ENCODE assay signal across 24 mouse cellular contexts in genomic region chr19:28004190-28004589, GRCm38 (mm10). TPM values are rescaled to one million over a fixed set of nuclear protein-coding genes. Genes with fewer than 3 reads are reported as not detected.
DNase-seq lines count a peak whose midpoint lies in the region; ATAC-seq and TF ChIP-seq lines count a peak whose summit lies in the region.
"Had no signal": no experiment of that assay in that cellular context is flagged by ENCODE, and none has a peak within 500 bp of the region (broad histone marks: within the 10 kb centered on the region; RNA-seq: fewer than 3 reads in every experiment).

No protein-coding gene starts in this region.

- DNase-seq in heart, postnatal 25 days (ENCODE audit: low spot score): no peak
- DNase-seq in heart, postnatal 10 days: no peak
- DNase-seq in lung, embryonic 14.5 days: no peak
- DNase-seq in lung, postnatal 10 days: no peak
- no peak for DNase-seq in right cerebral cortex, postnatal 4 days
- DNase-seq: adrenal gland, adult 8-10 months; gastrocnemius, postnatal 10 days; kidney, adult 2 months; kidney, postnatal 36 days; lung, postnatal 14 days; right cerebral cortex, postnatal 25 days; spleen, adult 18-20 months; thymus, adult 18-20 months; thymus, postnatal 25 days had no signal

- no peak overlapping the region for H3K4me3 ChIP-seq in heart, embryonic 11.5 days (ENCODE audit: low read depth, low read length)
- no peak overlapping the region for H3K4me3 ChIP-seq in heart, embryonic 16.5 days (ENCODE audit: low read length)
- no peak overlapping the region for H3K4me3 ChIP-seq in lung, embryonic 14.5 days (ENCODE audit: low read depth, low read length)
- H3K4me3 ChIP-seq: forebrain, embryonic 12.5 days; hindbrain, embryonic 10.5 days; intestine, embryonic 15.5 days; liver, embryonic 15.5 days; midbrain, embryonic 10.5 days; midbrain, embryonic 15.5 days had no signal

- intact Hi-C loops in heart, postnatal 25 days (cut with DNase I): no loop called here
- intact Hi-C loops in heart, postnatal 10 days (cut with DNase I): no loop called here

- 20% methylated on average over 1 of the region's 1 CpGs for WGBS in heart, embryonic 11.5 days (ENCODE audit: insufficient replicate concordance)
- 46% methylated on average over 1 of the region's 1 CpGs for WGBS in heart, embryonic 16.5 days
- 36% methylated on average over 1 of the region's 1 CpGs for WGBS in lung, embryonic 14.5 days

- no peaks in the 10 kb centered on the region for H3K9me3 ChIP-seq in heart, embryonic 11.5 days (replicated peaks; ENCODE audit: control insufficient read depth, low read length)
- H3K9me3 ChIP-seq in heart, embryonic 16.5 days (replicated peaks; ENCODE audit: control insufficient read depth, low read length): no peaks in the 10 kb centered on the region
- no peaks in the 10 kb centered on the region for H3K9me3 ChIP-seq in lung, embryonic 14.5 days (ENCODE audit: low read depth, low read length)
- H3K9me3 ChIP-seq: forebrain, embryonic 12.5 days; G1E; hindbrain, embryonic 10.5 days; intestine, embryonic 15.5 days; liver, embryonic 15.5 days; midbrain, embryonic 10.5 days; midbrain, embryonic 15.5 days had no signal

- peak overlapping the region; percentile 39; the same call in 1 of the 2 replicates for H3K4me2 ChIP-seq in heart, embryonic 11.5 days
- H3K4me2 ChIP-seq in heart, embryonic 16.5 days (ENCODE audit: low read depth, low read length): no peak overlapping the region
- H3K4me2 ChIP-seq in lung, embryonic 14.5 days: no peak overlapping the region
- H3K4me2 ChIP-seq: forebrain, embryonic 12.5 days; intestine, embryonic 15.5 days; liver, embryonic 15.5 days; midbrain, embryonic 15.5 days had no signal

- peaks cover 4% of the 10 kb centered on the region; the same call in 1 of the 2 replicates for H3K4me1 ChIP-seq in heart, embryonic 11.5 days (ENCODE audit: control insufficient read depth, insufficient read depth, low read length)
- peaks cover 10% of the 10 kb centered on the region; the same call in 1 of the 2 replicates for H3K4me1 ChIP-seq in heart, embryonic 16.5 days (ENCODE audit: control insufficient read depth, insufficient read depth, low read length)
- H3K4me1 ChIP-seq in lung, embryonic 14.5 days (ENCODE audit: insufficient read depth): peaks cover 4% of the 10 kb centered on the region; the same call in 1 of the 2 replicates
- H3K4me1 ChIP-seq: intestine, embryonic 15.5 days; liver, embryonic 15.5 days had no signal

- TF ChIP-seq CTCF in lung, embryonic 14.5 days (IDR thresholded peaks at IDR 0.05; ENCODE audit: low read depth): no peak

- no peaks in the 10 kb centered on the region for H3K27me3 ChIP-seq in heart, embryonic 11.5 days (ENCODE audit: control insufficient read depth, insufficient read depth, low read length)
- no peaks in the 10 kb centered on the region for H3K27me3 ChIP-seq in heart, embryonic 16.5 days (ENCODE audit: control insufficient read depth, insufficient read depth, low read length)
- no peaks in the 10 kb centered on the region for H3K27me3 ChIP-seq in lung, embryonic 14.5 days (ENCODE audit: insufficient read depth, low read length)
- H3K27me3 ChIP-seq: forebrain, embryonic 12.5 days; intestine, embryonic 15.5 days; liver, embryonic 15.5 days; midbrain, embryonic 15.5 days had no signal

- no peak overlapping the region for H3K9ac ChIP-seq in heart, embryonic 11.5 days (ENCODE audit: low read depth, low read length)
- no peak overlapping the region for H3K9ac ChIP-seq in heart, embryonic 16.5 days (ENCODE audit: low read length)
- no peak overlapping the region for H3K9ac ChIP-seq in lung, embryonic 14.5 days
- H3K9ac ChIP-seq: forebrain, embryonic 12.5 days; forebrain, postnatal 0 days; intestine, embryonic 15.5 days; liver, embryonic 15.5 days; midbrain, embryonic 15.5 days had no signal

- H3K36me3 ChIP-seq in heart, embryonic 11.5 days (ENCODE audit: control insufficient read depth, insufficient read depth, low read length): no peaks in the 10 kb centered on the region
- no peaks in the 10 kb centered on the region for H3K36me3 ChIP-seq in heart, embryonic 16.5 days (ENCODE audit: control insufficient read depth, insufficient read depth)
- H3K36me3 ChIP-seq in lung, embryonic 14.5 days (ENCODE audit: insufficient read depth): no peaks in the 10 kb centered on the region
- H3K36me3 ChIP-seq: forebrain, embryonic 12.5 days; G1E; hindbrain, embryonic 10.5 days; intestine, embryonic 15.5 days; liver, embryonic 15.5 days; midbrain, embryonic 10.5 days; midbrain, embryonic 15.5 days had no signal

- H3K27ac ChIP-seq in heart, embryonic 11.5 days (ENCODE audit: low read depth, low read length): peak overlapping the region; percentile 82
- peak overlapping the region; percentile 83 for H3K27ac ChIP-seq in heart, embryonic 16.5 days (ENCODE audit: low read length)
- peak overlapping the region; percentile 77 for H3K27ac ChIP-seq in lung, embryonic 14.5 days (ENCODE audit: low read depth)
- H3K27ac ChIP-seq: forebrain, embryonic 12.5 days; hindbrain, embryonic 10.5 days; intestine, embryonic 15.5 days; liver, embryonic 15.5 days; midbrain, embryonic 10.5 days; midbrain, embryonic 15.5 days had no signal

- ATAC-seq in heart, embryonic 11.5 days (replicated peaks; ENCODE audit: insufficient number of reproducible peaks, low FRiP score, low TSS enrichment): no peak
- ATAC-seq in heart, embryonic 16.5 days (replicated peaks; ENCODE audit: extremely low read depth, insufficient read depth, low FRiP score): no peak
- no peak for ATAC-seq in lung, embryonic 14.5 days (ENCODE audit: insufficient read depth)
- ATAC-seq: intestine, embryonic 15.5 days; midbrain, embryonic 15.5 days had no signal

RNA-seq across cellular contexts. Expression of gene Rfx3, which starts 6.8 kb away (rescaled TPM):
- polyA plus RNA-seq in heart, embryonic 11.5 days (2014; fragmentation: Nextera tagmentation; extraction: Ambion mirVana): 8.3 and 10.3 TPM in 2 replicates
- total RNA-seq in heart, postnatal 25 days (2021): 1 to 10 TPM; 4.1 to 6.7 TPM
- 6.7 and 7.1 TPM in 2 replicates for polyA plus RNA-seq in heart, embryonic 16.5 days (2015; fragmentation: Nextera tagmentation; extraction: Ambion mirVana)
- 1 to 10 TPM; 5.5 to 5.9 TPM for total RNA-seq in heart, postnatal 10 days (2021)
- polyA plus RNA-seq in lung, embryonic 14.5 days (2014; fragmentation: Nextera tagmentation; extraction: Ambion mirVana): 14.8 and 15.2 TPM in 2 replicates
